Mouse (Mus musculus): ENCODE results near the gene Spef2.

The Spef2 gene

GRCm38 (mm10) chr15:9580470-9581280 lies 168.0 kb downstream of the Spef2 start:
- no peak for TF ChIP-seq GATA4 (IDR thresholded peaks at IDR 0.05; ENCODE audit: insufficient replicate concordance, low read length)

DNA sequence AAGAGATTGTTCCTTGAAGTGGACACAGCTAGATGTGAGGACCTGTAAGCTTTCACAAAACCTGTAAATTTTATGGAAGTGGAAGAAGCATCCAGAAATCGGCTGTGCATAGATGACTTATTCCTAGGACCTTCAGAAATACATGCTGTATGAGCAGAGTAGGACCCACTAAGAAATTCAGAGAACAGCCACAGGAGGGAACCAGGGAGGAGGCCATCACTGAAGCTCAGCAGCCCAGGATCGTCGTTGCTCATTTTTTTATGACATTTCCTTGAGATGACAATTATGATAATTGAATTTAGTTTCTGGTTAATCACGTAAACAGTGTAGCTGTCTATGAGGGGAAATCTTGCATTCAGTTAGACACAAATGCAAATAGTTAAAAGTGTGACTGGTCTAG lies 171.4 kb downstream of the Spef2 start:
- TF ChIP-seq GATA4 (IDR thresholded peaks at IDR 0.05; ENCODE audit: insufficient replicate concordance, low read length) = no peak

GRCm38 (mm10) chr15:9574796-9575195 lies 173.9 kb downstream of the Spef2 start:
- no peak for TF ChIP-seq GATA4 (IDR thresholded peaks at IDR 0.05; ENCODE audit: insufficient replicate concordance, low read length)

- no peak for TF ChIP-seq GATA4 (IDR thresholded peaks at IDR 0.05; ENCODE audit: insufficient replicate concordance, low read length)
These were observed 175.3 kb downstream of the Spef2 start for GRCm38 (mm10) chr15:9573361-9573760.

GRCm38 (mm10) chr15:9572664-9573063 lies 176.0 kb downstream of the Spef2 start:
- no peak for TF ChIP-seq GATA4 (IDR thresholded peaks at IDR 0.05; ENCODE audit: insufficient replicate concordance, low read length)

DNA sequence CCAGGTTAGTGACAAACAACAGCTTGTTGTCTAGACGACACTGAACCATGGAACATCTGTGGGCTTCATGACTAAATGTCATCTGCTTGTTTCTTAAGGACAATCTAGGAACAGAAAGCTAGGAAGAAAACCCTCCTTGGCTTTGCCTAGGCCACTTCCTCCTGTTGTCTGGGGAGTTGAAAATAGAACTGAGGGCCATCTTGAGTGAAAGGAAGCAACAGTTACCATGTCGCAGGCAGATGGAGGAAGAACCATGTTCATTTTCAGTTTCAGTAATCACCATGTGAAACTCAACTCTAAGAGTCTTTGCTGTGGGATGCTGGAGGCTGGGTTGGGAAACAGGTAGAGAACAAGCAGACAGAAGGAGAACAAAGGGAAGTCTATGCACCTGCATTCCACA lies 176.8 kb downstream of the Spef2 start:
- no peak for TF ChIP-seq GATA4 (IDR thresholded peaks at IDR 0.05; ENCODE audit: insufficient replicate concordance, low read length)

DNA sequence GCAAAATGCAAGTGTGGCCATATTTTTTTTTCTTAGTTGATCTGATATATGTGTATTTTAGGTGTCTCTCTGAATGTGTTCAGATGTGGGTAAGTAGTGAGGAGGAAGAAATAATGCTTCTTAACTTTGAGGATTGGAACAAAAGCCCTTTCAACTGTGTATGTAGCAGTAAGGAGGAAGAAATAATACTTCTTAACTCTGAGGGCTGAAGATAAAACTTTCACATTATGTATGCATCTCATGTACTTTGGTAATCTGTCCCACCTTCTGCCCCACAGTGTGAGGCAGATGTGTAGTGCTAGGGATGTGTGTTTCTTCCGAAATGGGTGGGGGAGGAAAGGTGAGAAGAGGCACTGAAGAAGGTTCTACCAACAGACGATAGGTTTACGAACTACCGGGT lies 181.4 kb downstream of the Spef2 start:
- TF ChIP-seq GATA4 (IDR thresholded peaks at IDR 0.05; ENCODE audit: insufficient replicate concordance, low read length) = no peak

- no peak for TF ChIP-seq GATA4 (IDR thresholded peaks at IDR 0.05; ENCODE audit: insufficient replicate concordance, low read length)
These were observed 183.3 kb downstream of the Spef2 start for GRCm38 (mm10) chr15:9565396-9565795.

GRCm38 (mm10) chr15:9564156-9564555 lies 184.5 kb downstream of the Spef2 start:
- no peak for TF ChIP-seq GATA4 (IDR thresholded peaks at IDR 0.05; ENCODE audit: insufficient replicate concordance, low read length)

GRCm38 (mm10) chr15:9548951-9549350 lies 199.7 kb downstream of the Spef2 start:
- TF ChIP-seq GATA4 (IDR thresholded peaks at IDR 0.05; ENCODE audit: insufficient replicate concordance, low read length) = no peak

DNA sequence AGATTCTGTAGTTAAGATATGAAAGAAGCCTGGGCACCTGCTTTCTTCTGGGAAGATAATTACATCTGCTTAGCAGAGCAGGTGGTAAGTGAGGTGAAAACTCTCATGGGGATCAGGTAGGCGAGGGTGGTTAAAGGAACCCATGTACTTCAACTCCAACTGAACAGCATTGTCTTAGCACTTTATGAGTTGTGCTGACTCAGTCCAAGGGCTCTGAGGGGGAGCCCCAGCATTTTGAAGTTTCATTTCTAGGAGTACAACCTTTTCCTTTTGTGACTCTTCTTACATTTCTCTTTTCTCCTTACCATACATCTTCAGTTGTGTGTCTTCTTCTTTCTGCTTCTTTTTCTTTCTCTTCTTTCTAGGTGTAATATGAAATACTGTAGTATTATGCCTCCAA lies 213.5 kb downstream of the Spef2 start:
- TF ChIP-seq GATA4 (IDR thresholded peaks at IDR 0.05; ENCODE audit: insufficient replicate concordance, low read length) = no peak

- TF ChIP-seq GATA4 (IDR thresholded peaks at IDR 0.05; ENCODE audit: insufficient replicate concordance, low read length) = no peak
These were observed 215.2 kb downstream of the Spef2 start for GRCm38 (mm10) chr15:9533356-9533902.

GRCm38 (mm10) chr15:9530076-9530475 lies 218.6 kb downstream of the Spef2 start, which contains the start of gene Il7r:
Gene Il7r, minus strand, starts transcription at chr15:9530176.
- TF ChIP-seq GATA4 (IDR thresholded peaks at IDR 0.05; ENCODE audit: insufficient replicate concordance, low read length) = no peak

DNA sequence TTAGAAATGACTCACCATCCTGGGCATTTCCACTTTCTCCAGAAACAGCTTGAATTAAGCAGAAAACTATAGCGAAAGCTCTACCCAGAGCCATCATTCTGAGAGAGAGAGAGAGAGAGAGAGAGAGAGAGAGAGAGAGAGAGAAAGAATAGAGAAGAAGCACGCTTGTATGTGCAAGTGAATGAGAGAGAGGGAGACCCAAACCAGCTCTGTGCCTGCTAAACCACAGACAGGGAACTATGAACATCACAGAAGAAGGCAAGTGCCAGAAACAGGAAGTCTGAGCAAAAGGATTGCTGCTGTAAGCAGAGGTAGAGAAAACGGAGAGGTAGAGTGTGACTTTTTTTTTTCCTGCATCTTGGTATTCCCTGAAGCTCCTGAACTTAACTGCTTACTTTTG lies 219.0 kb downstream of the Spef2 start:
- no peak for TF ChIP-seq GATA4 (IDR thresholded peaks at IDR 0.05; ENCODE audit: insufficient replicate concordance, low read length)
